Mouse (Mus musculus) gastrocnemius, adult 2 months (tissue): ENCODE results near the gene Ncs1. TPM values are rescaled to one million over a fixed set of nuclear protein-coding genes. Genes with fewer than 3 reads are reported as not detected.

Experiments
- DNase-seq: peaks from one replicate; pipeline ENCODE4 v3.0.0; 2022
- H3K27ac ChIP-seq: fragments of 200-600 bp; 2 replicates; pipeline ENCODE4 v1.8.1; 2022; ENCODE audit warnings: mild to moderate bottlenecking
- H3K4me3 ChIP-seq: fragments of 200-600 bp; 2 replicates; pipeline ENCODE4 v1.8.1; 2022; ENCODE audit warnings: mild to moderate bottlenecking, moderate library complexity
- CTCF ChIP-seq: fragments of 200-600 bp; IDR thresholded peaks from 2 replicates; pipeline ENCODE4 v1.8.1; 2022; ENCODE audit warnings: antibody characterized with exemption, mild to moderate bottlenecking, moderate library complexity
- intact Hi-C: fragments of 180-260 bp; cut with DNase I; formaldehyde crosslinking; loops from one replicate; pipeline ENCODE4 v1.15.1; 2025
- total RNA-seq, 2 experiments: library from RNA; stranded (reverse); gene quantifications; 2 replicates each; pipeline ENCODE4 v1.2.3; 2021

Gene Ncs1
- total RNA-seq, 2 experiments from 2014 or later = 4.6 to 5.1 TPM

DNA sequence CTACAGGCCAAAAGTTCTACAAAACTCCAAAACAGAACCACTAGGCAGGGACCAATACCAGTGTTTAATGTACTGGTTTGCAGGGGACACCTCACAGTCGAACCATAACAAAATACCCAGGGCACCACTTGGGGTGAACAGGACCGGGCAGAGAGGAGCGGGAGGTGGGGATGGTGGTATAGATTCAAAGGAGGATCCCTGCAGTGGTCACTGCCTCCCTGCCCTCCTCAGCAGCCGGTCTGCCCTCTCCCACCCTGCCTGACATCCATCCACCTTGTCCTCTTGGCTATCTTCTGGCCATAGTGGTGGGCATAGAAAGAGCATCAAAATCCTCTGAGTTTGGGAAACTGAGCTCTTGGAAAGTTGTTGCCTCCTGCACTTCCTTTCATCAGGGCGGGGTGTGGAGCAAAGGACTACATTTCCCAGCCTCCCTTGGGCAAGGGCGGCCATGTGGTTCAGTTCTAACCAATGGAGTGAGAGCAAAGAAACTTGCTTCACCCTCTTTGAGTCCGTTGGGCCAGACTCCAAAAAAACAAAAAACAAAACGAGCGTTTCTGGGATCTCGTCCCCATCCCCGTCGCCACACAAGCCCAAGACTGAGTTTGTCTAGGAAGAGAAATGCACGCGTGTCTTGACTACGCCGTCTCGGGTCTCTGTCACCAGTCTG, 52.1 kb downstream of the Ncs1 start:
- H3K27ac ChIP-seq = peak overlapping the region; percentile 80
- peak; percentile 70 for DNase-seq
- intact Hi-C loops = no loop called here
- TF ChIP-seq CTCF = no peak
- peak overlapping the region; percentile 78 for H3K4me3 ChIP-seq

DNA sequence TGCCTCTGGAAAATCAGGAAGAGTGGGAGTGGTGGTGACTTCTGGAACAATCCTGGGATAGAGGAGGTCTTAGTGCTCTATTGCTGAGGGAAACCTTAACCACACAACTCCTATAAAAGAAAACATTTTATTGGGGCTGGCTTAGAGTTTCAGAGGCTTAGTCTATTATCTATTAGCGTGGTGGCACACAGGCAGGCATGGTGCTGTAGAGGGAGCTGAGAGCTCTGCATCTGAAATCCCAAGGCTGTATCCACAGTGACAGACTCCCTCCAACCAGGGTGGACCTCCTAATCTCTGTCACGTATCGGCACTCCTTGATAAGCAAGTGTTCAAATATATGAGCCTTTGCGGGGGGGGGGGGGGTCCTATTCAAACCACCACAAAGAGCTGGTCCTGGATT, 53.2 kb downstream of the Ncs1 start:
- intact Hi-C loops = no loop called here
- H3K4me3 ChIP-seq = peak overlapping the region; percentile 78
- DNase-seq = no peak

DNA sequence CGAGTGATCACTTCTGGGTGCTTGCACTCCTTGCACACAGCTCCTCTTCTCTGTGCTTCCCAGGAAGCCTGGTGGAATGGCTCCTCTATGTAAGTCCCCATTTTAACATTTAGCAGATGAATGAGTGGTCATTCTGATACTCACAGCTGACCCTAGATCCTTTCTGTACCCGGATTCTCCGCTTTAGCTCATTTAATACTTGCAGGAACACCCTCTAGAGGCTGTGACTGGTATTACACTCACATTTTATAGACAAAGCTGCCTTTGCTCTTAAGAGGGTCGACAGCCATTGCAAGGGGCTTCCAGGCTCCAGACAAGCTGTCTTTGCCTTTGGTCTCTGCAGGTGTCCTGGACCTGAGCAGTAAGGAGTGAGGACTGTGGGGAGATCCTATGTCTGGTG, 53.6 kb downstream of the Ncs1 start:
- Histone ChIP-seq H3K4me3 (peak overlapping the region; percentile 29; the same call in 1 of the 2 replicates), H3K27ac (peak overlapping the region; percentile 40)
- TF ChIP-seq CTCF = peak; percentile 71
- intact Hi-C loops = no loop called here
- no peak for DNase-seq

More for the DNA sequence above, 53.2 kb downstream of the Ncs1 start:
- TF ChIP-seq CTCF = no peak
- H3K27ac ChIP-seq = peak overlapping the region; percentile 80

DNA sequence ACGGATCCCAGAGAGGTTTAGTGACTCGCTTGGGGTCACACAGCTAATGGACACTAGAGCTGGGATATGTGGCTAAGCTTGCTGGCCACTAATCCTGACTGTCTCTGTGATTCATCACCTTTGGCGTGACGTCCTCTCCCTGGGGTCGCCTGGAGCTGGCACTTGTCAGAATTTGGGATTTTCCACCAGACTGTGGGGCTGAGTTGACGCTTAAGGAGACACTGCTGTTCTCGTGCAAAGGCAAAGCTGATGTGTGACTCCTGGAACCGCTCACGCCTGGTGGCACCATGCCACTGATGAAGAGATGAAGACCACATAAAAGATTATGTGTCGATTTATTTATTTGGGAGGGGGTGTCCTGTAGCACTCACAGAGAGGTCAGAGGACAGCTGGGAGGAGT, 54.4 kb downstream of the Ncs1 start:
- no peak overlapping the region for H3K4me3 ChIP-seq
- DNase-seq = peak; percentile 62
- TF ChIP-seq CTCF = no peak
- intact Hi-C loops = no loop called here
- H3K27ac ChIP-seq = peak overlapping the region; percentile 20; the same call in 1 of the 2 replicates

DNA sequence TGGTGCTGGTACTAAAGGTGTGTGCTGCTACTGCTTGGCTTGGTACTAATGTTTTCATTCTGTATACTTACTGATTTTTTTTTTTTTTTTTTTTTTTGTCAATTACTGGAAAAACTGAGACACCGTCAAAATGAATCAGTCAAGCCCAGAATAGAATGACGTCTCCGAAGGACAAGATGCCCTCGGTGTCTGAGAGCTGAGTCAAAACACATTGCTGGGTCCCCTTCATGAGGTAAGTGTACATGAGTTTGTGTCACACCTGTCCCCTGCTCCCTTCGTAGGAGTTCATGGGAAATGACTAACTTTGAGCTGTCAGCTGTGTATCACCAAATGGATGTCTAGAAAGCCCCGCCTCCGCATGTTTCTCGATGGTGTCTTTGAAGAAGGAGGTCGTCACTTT, 57.6 kb downstream of the Ncs1 start:
- intact Hi-C loops = no loop called here
- DNase-seq = no peak
- Histone ChIP-seq H3K27ac (peak overlapping the region; percentile 54; the same call in 1 of the 2 replicates), H3K4me3 (no peak overlapping the region)
- TF ChIP-seq CTCF = no peak

DNA sequence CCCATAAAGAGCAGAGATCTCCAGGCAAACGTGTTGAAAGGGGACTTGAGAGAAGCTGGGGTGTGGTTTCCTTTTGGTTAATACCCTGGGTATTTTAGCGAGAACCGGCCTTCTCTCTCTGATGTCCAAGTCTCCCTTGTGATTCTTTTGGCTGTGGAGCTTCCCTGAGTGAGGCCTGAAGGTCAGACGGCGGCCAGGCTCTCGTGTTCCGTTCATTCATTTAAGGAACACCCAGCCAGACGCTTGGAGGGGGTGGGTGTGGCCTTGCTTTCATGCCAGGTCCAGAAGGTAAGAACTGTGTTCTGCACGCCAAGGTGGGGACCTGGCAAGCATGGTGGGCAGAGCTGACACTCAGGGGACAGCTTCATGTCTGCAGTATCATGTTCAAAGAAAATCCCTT, 58.6 kb downstream of the Ncs1 start:
- no peak for TF ChIP-seq CTCF
- no peak overlapping the region for H3K4me3 ChIP-seq
- H3K27ac ChIP-seq = peak overlapping the region; percentile 77
- intact Hi-C loops = no loop called here
- peak; percentile 77 for DNase-seq

DNA sequence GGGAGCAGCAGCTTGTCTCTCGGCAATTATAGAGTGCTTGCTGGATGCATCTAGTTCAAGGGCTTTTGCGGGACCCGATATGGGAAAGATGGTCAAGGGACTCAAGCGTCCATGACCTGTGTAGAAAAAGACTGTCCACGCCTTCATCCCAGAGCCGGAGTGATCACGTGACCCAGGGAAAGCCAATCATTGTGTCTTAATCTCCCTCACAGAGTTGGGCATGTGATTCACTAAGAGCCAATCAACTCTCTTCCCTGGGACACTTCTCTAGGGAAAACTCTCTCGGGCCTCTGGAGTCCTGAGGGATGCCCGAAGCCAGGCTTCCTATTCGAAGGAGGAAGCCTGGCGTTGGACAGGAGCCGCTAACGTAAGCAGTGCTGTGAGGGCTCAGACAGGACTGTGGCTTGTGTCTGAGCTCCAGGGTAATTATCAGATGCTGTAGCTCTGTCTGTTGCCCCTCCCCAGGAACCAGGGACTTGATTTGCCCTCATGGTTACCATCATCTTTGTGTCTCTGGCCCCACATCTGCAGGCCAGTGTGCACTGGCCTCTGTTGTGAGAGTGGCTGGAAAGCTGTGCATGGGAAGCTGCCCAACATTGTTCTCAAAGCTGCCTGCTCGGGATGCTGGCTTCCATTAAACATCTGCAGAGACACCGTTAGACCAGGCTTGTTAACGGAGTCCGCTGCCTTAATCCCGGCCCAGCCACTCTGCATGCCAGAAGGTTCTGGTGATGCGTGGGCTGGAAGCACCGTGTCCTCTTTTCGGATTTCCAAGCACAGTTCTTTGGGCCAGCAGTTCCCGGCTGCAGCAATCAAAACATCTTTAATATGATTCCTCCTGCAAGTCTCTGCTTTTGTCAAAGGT, 59.4 kb downstream of the Ncs1 start:
- intact Hi-C loops = no loop called here
- Histone ChIP-seq H3K27ac (peak overlapping the region; percentile 77), H3K4me3 (no peak overlapping the region)
- TF ChIP-seq CTCF = no peak
- DNase-seq = peak; percentile 67

DNA sequence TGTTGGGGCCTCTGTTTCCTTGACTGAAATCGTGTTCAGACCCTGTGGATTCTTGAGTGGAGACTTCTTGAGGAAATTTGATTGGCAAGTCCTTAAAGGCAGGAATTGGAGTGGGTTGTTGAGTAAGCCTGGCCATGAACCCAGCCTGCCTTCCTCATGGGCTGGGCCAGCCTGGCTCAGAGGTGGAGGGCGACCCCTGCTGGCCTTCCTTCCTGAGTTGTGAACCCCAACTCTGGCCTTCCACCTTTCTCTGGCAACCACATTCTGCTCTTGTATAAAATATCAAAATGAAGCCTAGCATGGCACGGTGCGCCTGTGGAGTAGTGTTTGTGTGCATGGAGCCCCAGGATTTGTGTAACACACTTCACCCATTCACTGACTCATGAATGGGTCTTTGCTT, 60.1 kb downstream of the Ncs1 start:
- TF ChIP-seq CTCF = peak; percentile 63
- Histone ChIP-seq H3K4me3 (no peak overlapping the region), H3K27ac (peak overlapping the region; percentile 77)
- intact Hi-C loops = no loop called here
- peak; percentile 76 for DNase-seq

DNA sequence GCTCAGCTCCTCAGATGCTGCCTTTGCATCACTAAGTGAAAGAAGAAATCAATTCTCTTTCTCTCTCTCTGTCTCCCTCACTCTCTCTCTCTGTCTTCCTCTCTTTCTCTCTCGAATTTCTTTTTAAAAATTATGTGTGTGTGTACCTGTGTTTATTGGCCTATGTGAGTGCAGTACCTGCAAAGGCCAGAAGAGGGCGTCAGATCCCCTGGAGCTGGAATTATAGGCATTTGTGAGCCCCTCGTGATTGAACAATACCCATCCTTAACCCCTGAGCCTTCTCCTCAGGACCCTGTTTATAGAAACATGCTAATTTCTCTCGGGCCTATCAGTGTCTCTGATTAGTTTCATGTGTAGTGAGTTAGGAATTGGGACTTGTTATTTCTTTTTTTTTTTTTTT, 62.6 kb downstream of the Ncs1 start:
- intact Hi-C loops = no loop called here
- H3K4me3 ChIP-seq = no peak overlapping the region
- peak; percentile 37; the same call in 1 of the 2 replicates for TF ChIP-seq CTCF
- no peak overlapping the region for H3K27ac ChIP-seq
- no peak for DNase-seq

DNA sequence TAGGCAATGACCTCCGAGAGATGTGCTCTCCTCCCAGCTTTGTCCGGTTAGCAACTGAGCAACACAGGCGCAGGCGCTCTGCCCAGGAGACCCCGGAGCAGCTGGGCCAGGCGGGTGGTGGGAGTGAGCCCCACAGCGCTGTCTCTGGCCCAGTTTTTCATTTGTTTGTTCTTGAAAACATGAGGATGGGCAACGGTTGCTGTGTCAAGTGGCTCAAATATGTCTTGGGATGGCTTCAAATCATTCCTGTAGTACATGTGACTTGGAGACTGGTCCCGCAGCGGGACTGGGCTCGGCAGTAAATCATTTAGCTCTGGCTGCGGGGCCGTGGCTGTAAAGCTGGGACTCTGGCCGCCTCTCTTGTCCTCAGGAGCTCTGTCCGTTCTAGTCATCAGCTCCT, 63.9 kb downstream of the Ncs1 start:
- Histone ChIP-seq H3K27ac (peak overlapping the region; percentile 68), H3K4me3 (peak overlapping the region; percentile 34)
- intact Hi-C loops = no loop called here
- peak; percentile 73 for DNase-seq
- no peak for TF ChIP-seq CTCF

DNA sequence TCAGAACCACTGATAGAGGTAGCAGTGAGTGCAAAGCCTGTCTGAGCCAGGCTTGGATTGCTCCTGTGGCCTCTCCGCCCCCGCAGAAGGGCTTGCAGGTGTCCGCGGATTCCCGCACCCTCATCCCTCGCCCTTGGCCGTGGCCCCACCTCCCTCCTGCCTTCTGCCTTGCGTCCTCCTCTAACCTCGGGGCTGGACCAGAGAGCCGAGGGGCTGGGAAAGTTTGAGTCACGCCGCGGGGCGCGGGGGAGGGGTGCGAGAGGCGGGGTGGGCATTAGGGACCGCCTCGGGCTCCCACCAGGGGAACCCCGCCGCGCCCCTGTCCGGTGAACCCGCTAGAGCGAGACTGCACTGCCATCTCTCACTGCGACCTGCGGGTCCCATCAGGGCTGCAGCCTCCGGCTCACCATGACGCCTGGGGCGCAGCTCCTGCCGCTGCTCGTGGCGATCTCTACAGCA, 68.4 kb downstream of the Ncs1 start, which contains the start of gene Hmcn2:
TSS of gene Hmcn2 (plus strand) at position 409 of the 459 bp plus-strand sequence.
- Histone ChIP-seq H3K4me3 (peak within 1 kb of the TSS; percentile 70), H3K27ac (peak within 1 kb of the TSS; percentile 74)
- DNase-seq = peak; percentile 78
- intact Hi-C loops = loop anchor here (5.0 kb wide), 1 partner anchor 63 kb away; no protein-coding TSS in a partner anchor
- no peak for TF ChIP-seq CTCF

DNA sequence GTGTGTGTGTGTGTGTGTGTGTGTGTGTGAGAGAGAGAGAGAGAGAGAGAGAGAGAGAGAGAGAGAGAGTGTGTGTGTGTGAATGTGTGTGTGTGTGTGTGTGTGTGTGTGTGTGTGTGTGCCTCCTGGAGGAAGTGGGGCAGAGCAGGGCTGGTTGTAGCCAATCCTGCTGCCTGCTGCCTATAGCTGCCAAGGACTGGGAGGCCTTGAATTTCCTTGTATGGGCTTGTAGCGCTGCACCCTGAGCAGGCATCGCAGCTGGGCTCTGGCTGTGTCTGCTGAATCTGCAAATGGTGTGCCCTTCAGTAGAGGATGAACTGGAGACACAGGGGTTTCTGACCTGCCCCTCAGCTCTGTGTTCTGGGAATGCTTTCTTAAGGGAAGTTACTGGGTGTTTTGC, 72.5 kb downstream of the Ncs1 start:
- Histone ChIP-seq H3K27ac (peak overlapping the region; percentile 44), H3K4me3 (peak overlapping the region; percentile 40)
- no peak for TF ChIP-seq CTCF
- DNase-seq = no peak
- intact Hi-C loops = no loop called here

DNA sequence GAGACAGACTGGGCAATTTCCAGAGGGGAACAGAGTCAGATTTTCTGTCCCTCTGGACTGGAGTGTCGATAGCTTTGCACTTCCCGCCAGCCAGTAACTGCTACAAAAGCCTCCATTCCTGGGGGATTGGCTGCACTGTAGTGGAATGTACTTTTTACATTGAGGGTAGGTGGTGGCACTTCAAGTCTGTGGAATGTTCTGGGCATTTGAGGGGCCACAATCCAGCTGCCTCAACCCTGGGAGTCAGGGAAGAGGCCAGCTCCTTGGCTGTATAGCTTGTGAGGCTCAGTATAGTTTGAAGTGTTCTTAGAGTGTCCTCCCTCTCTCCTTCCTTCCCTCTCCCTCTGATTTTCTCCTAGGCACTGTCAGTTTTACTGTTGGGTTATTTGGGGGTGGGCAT, 73.6 kb downstream of the Ncs1 start:
- intact Hi-C loops = no loop called here
- TF ChIP-seq CTCF = no peak

More for the DNA sequence above, 73.6 kb downstream of the Ncs1 start:
- DNase-seq = no peak
- peak overlapping the region; percentile 40 for H3K4me3 ChIP-seq
- H3K27ac ChIP-seq = 0 out of 2 replicates have a peak overlapping the region, but pooled peaks have one; percentile 24
